Mouse (Mus musculus) thymus, adult 18-20 months (tissue): ENCODE data around the gene Dcaf4.

ENCODE experiments used
- DNase-seq, 2 experiments: peaks; one replicate each; pipeline ENCODE4 v3.0.0; 2022; ENCODE audit warnings: mixed read lengths in 2 of 2

Dcaf4 gene

GRCm38 (mm10) chr12:83520311-83520890 lies at the start of gene Dcaf4:
Gene Dcaf4, plus strand, starts transcription at chr12:83520466.
- peak; percentile 92 to 97 for DNase-seq

DNA sequence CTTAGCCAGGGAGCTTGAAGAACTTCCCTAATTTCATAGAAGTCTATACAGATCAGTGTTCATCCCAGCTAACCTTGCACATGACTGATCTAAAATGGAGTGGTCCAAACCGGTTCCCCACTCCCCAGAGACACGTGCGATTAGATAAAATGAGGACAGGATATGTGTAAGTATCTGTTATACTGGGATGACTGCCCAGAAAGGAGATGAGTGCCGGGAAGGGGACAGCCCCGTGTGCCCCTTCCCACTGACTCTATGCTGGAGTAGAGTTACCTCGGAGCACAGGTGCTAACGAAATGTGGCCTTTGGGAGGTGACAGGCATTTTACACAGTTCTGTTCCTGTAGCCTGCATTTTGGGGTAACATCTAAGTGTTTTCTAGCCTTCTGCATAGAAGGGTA lies 48.5 kb upstream of the Dcaf4 start:
- DNase-seq = no peak

GRCm38 (mm10) chr12:83473987-83474600 lies 46.2 kb upstream of the Dcaf4 start:
- no peak for DNase-seq

DNA sequence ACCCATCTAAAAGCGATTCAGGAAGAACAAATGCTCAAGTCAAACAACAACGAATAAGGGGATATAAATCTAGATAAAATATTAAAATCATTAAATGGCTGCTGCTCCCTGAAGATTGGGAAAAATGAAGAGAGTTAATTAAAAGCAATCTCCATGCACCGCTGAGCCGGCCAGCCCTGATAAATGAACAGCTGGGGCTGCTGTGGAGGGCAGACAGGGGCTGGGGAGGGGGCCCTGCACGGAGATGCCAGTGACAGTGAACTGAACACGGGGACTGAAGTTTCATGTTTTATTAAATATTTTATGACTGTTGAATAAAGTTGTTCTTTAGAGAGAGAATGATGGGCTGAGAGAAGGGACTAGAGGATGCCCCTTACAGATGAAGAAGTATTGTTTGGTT lies 44.8 kb upstream of the Dcaf4 start:
- DNase-seq = no peak

DNA sequence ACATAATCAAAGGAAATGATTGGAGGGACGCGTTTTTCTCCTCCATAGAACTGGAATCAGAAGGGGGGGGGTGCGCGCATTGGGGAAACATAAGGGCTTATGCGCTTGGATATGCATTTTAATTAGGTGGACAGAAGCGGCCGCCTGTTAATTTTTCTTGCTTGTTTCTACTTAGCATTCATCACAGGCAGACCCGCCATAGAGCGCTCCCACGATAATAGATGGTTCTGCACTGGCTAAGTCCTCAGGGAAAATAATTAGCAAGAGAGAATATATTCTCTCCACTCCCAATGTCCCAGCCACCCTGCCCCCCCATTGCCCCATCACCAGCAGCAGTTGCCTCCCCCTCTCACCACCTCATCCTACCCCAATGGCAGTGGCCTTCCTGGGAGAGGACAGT lies 44.0 kb upstream of the Dcaf4 start:
- no peak for DNase-seq

- DNase-seq = no peak
Measured at GRCm38 (mm10) chr12:83479140-83479539, 41.1 kb upstream of the Dcaf4 start.

DNA sequence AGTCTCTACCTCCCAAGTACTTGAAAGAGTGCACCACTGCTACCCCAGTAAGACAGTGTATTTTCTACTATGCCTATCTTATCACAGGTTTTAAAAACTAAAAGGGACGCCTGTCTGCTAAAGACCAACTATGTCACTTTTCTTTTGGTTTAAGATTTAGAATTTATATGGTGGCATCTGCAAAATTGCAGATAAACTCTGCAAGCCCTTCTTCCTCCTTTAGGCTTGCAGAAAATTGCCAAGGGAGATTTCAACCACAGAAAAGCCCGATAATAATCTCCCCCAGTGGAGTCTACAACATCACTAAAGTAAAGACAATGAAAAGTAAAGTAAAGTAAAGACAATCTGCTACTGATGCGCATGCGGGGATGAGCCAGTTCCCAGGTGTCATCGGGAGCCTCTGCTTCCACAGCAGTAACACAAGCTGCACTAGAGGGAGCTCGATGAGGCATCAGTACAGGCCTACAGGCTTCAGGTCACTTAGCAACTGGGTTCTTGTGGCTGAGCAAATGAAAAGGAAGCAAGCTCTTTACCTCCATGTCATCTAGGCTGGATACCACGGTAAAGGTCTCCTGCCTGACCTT lies 40.4 kb upstream of the Dcaf4 start:
- no peak for DNase-seq

DNA sequence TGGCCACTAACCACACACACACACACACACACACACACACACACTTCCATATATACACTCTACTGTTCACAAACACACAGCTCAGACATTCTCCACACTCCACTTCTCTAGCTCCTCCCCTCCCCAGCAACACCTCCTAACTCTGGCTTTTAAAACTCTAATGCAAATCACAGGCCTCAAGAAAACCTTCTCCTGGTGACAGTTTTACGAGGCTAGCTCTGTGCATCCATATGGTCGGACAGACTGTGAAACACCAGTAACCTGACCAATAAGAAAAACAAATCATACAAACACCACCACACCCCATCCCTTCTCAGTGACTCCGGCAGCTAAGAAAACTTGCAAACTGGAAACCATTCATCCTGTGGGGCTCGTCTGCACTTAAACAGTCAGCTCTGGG lies 38.8 kb upstream of the Dcaf4 start:
- no peak for DNase-seq

DNA sequence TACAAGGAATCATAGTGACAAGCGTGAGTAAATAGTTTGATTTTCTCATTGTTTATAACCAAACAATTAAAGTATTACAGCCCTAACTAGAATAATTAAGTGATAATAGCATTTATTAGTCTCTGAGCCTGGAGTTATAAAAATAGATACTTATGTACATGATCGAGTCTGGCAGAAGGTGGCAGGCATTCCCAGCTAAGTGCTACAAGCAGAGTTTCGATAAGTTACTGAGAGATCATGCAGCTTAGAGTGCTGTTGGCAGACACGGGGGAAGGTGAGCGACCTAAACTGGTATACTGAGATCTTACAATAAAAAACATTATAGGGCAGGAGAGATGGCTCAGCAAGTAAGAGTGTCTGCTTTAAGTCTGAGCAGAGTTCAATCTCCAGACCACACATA lies 36.6 kb upstream of the Dcaf4 start:
- DNase-seq = no peak

- DNase-seq = no peak
Measured at GRCm38 (mm10) chr12:83484855-83485745, 35.2 kb upstream of the Dcaf4 start.

DNA sequence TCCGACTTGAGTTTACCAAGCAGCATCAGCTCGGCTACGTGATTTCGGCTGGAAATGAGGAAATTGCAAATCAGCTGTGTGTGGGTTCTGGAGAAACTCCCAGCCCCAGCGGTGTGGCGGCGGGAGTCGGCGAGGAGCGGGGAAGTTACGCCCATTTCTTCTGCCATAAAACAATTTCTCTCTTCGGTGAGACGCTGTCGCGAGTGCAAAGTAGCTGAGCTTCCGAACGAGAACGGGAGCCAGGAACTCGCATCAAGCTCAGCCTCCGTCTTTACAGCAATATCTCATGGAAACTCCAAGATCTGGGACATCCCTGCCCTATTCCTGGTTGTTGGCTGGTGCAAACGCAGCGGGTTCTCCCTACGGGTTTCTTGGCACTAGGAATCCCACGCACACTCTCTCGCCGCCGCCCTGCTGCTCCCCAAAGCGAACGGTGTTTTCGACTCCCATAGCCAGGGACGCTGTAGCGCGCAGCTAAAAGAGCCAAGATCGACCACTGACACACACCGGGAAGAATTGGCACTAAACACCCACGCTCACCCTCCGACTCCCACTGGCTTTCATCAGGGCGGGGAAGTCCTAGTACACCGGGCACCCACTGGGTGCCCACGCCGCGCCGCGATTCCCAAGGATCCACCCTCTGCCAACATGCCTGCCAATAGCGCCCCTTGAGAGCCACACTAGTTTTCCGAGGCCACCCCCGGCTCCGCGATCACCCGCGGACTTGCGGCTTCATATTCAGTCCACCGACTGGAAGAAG lies 34.2 kb upstream of the Dcaf4 start:
- DNase-seq = no peak

GRCm38 (mm10) chr12:83486671-83487461 lies 33.4 kb upstream of the Dcaf4 start:
- peak; percentile 5 to 26 for DNase-seq

DNA sequence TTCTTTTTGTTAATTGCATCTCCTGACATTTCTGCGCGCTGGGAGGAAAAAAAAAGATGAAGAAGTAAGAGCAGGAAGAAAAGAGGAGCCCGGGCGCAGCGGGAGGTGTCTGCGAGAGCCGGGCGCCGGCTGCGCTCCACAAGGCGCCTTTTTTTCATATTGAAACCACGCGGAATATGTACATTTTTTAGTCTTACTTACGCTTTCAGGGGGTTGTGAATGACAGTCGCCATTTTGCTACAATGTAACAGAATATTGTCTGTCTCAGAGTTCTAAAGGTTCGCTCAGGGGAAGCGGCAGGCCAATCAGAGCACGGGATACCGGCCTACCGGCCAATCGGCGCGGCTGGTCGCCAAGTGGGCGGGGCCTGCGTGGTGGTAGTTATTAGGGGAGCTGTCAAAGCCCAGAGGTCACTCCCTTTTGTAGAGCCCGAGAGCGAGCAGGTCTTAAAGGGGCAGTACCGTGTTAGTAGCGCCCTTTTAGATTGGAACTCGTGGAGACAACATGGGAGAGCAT lies 32.7 kb upstream of the Dcaf4 start, which contains the start of gene Dpf3:
Gene Dpf3, minus strand, starts transcription at position 241 of the 516 bp plus-strand sequence.
- peak; percentile 82 to 83 for DNase-seq

GRCm38 (mm10) chr12:83488211-83488941 lies 31.9 kb upstream of the Dcaf4 start:
- DNase-seq = no peak

DNA sequence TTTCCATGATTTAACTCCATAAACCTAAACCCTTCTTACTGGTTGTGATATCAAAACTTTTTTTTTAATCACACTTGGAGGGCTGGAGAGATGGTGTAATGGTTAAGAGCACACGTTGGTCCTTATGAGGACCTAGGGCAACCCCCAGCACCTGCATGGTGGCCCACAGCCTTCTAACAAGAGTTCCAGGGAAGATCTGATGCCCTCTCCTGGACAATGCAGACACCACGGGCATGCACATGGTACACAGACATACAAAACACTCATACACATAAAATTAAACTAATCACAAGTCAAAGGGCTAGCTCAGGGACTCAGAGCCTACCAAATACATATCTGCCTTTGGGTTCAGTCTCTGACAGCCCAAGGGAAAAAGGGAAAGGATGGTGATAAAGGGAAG lies 30.5 kb upstream of the Dcaf4 start:
- DNase-seq = no peak

DNA sequence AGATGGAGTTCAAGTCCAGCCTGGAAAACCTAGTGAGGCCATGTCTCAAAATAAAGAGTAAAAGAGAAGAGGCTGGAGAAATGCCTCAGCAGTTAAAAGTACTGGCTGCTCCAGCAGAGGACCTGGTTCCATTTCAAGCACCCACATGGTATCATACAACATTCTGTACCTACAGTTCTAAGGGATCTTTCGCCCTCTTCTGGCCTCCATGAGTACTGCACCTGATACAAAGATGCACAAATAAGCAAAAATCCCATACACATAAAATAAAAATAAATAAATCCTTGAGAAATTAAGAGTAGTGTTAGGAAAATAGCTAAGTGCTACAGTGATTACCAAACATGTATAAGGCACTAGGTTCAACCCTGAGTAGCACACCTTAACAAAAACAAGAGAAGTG lies 28.7 kb upstream of the Dcaf4 start:
- DNase-seq = no peak

- no peak for DNase-seq
Measured at GRCm38 (mm10) chr12:83492808-83493207, 27.5 kb upstream of the Dcaf4 start.

- no peak for DNase-seq
Measured at GRCm38 (mm10) chr12:83494196-83494595, 26.1 kb upstream of the Dcaf4 start.

GRCm38 (mm10) chr12:83495248-83495960 lies 24.9 kb upstream of the Dcaf4 start:
- DNase-seq = no peak

DNA sequence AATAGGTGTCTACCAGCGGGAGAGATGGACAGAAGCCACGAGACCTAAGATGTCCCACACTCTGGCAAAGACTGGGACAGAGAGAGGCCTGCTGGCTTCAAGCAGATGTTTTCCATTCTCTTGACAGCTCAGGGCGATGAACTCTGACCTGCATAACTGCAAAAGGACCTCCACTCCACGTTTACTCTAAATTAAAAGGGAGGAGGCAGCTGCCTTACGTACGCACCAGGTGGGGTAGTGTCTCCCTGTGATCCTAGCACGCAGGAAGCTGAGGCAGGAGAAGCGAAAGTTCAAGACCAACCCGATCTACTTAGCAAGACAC lies 24.3 kb upstream of the Dcaf4 start:
- DNase-seq = no peak
